Mouse (Mus musculus): Measurements from ENCODE around the gene Brsk1.
A peak's percentile ranks its signal among the peaks of the same experiment; 100 is the strongest.

Brsk1 gene

GRCm38 (mm10) chr7:4690387-4690786, at the start of gene Brsk1:
Gene Brsk1 (plus strand): TSS chr7:4690604.
- peak; percentile 46 for DNase-seq

GRCm38 (mm10) chr7:4641155-4641554, 49.2 kb upstream of the Brsk1 start:
- DNase-seq: no peak

- DNase-seq: no peak
Observed at GRCm38 (mm10) chr7:4641956-4642355, 48.4 kb upstream of the Brsk1 start.

- DNase-seq: no peak
Observed at GRCm38 (mm10) chr7:4643225-4643624, 47.2 kb upstream of the Brsk1 start.

- no peak for DNase-seq
Observed at GRCm38 (mm10) chr7:4646806-4647205, 43.6 kb upstream of the Brsk1 start.

- DNase-seq: peak; percentile 36
Observed at GRCm38 (mm10) chr7:4647291-4647690, 43.1 kb upstream of the Brsk1 start.

DNA sequence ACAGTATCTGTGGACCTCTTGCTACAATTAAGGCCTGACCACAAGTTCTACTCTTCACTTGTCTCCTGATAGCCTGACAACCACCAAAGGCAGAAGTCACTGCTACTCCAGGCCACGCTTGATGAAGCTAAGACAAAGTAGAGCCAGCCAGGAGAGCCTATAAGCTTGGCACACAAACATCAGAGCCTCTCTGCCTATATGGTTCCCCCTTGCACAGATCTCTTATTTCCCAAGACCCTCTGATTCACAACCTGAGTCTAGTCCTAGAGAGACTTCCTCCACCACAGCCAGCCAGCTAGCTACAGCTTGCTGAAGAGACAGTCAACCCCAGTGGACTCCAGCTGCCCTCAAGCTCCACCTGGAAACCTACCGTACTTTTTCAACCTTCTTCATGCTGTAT, 42.4 kb upstream of the Brsk1 start:
- DNase-seq: no peak

DNA sequence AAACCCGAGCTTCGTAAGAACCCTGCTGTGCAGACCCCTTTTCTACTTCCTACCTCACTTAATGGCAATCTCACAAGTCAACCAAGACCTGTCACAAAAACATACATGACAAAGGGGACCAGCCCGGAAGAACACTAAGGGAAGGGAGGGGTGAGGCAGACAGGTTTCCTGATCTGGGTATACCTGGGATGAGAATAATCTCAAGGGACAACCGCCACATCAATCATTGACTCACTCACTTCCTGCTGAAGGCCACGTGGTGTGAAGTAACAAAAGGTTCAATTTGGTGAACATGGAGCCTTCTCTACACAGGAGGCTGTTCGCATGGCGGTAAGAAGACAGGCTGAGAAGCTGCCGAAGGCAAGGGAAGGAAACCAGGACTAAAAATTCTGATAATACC, 38.8 kb upstream of the Brsk1 start:
- DNase-seq: no peak

DNA sequence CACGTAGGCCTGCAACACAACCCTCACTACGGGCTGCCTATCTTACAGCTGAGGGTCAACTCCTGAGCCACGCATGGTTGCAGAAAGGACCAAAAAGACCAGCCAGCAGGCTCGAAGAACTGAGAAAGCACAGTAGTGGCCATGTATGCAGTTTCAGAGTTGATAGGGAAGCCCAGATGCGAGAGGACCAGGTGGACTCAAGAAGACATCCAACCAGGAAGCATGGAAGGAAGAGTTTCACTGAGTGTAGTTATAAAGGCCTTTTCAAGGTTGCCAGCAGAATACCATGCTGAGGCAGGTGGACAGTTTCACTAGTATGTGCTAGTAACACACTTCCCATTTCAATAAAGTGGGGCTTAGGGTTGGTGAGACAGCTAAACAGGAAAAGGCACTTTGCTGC, 37.7 kb upstream of the Brsk1 start:
- no peak for DNase-seq

GRCm38 (mm10) chr7:4653351-4653750, 37.1 kb upstream of the Brsk1 start:
- no peak for DNase-seq

DNA sequence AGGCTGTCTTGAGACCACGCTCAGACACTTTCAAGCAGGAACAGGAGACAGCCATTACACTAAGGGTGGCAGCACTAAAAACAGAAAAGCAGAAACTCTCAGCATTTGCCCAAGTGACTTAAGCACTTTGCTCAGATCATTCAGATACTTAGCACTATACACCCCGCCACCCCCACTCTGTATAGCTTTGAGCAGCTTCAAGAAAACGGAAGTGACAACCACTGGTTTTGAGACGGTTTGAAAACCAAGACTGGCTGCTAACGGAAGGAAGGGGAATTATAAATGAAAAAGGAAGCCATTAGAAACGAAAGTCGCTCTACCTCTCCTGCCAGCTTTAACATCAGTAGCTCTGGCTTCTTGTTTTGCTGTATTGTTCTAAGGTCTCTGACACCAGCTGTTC, 36.6 kb upstream of the Brsk1 start:
- peak; percentile 45 for DNase-seq

DNA sequence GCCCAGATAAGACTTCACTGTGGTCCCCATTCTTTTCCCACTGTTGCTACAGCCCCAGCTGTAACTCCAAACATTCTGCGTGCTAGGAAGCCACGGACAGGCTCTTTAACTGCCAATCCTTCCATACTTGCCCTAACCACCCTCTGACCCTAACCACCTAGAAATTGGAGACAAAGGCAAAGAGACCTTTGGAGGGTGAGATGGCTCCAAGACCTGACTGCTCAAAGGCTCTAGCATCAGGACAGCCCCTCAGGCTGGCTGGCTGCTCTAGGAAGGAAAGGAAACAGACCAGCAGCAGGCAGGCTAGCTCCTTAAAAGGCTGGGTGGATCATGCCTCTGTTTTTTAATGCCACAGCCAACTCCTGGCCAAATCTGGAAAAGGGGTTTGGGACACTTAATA, 36.2 kb upstream of the Brsk1 start:
- DNase-seq: no peak

DNA sequence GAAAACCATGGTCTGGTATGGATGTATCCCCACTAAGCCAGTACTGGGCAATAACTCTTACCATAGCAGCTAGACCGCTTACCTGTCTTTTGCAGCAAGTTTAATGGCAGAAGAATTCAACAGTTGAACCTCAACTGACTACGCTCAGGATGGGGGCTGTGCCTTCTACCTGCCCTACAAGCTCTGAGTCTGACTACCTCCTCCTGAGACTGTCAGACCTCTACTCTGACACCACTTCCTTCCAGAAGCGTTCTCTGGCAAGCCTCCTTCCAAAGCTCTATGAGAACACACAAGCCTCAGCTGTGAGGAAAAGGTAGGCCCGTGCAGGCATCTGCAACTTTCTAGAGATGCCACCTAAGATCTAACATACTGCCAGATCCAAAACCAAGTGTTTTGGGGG, 35.0 kb upstream of the Brsk1 start:
- no peak for DNase-seq

DNA sequence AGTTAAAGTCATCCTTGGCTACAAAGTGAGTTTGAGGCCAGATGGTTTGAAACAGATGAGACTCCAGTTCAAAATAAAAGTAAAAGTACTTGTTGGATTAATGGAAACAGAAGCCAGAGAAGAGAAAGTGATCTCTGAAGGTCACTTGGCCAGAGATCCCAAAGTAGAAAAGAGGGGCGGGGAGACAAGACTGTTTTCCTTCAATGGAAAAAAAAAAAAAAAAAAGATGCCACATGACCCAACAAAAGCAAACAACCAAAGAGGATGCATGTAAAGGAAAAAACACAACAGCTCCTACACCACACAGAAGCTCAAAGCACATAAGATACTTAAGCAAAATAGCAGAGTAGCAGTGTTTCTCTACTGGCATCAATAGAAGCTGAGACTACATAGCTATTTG, 34.5 kb upstream of the Brsk1 start:
- no peak for DNase-seq

- DNase-seq: no peak
Observed at GRCm38 (mm10) chr7:4656818-4657217, 33.6 kb upstream of the Brsk1 start.

GRCm38 (mm10) chr7:4657521-4658127, 32.8 kb upstream of the Brsk1 start:
- DNase-seq: peak; percentile 29

DNA sequence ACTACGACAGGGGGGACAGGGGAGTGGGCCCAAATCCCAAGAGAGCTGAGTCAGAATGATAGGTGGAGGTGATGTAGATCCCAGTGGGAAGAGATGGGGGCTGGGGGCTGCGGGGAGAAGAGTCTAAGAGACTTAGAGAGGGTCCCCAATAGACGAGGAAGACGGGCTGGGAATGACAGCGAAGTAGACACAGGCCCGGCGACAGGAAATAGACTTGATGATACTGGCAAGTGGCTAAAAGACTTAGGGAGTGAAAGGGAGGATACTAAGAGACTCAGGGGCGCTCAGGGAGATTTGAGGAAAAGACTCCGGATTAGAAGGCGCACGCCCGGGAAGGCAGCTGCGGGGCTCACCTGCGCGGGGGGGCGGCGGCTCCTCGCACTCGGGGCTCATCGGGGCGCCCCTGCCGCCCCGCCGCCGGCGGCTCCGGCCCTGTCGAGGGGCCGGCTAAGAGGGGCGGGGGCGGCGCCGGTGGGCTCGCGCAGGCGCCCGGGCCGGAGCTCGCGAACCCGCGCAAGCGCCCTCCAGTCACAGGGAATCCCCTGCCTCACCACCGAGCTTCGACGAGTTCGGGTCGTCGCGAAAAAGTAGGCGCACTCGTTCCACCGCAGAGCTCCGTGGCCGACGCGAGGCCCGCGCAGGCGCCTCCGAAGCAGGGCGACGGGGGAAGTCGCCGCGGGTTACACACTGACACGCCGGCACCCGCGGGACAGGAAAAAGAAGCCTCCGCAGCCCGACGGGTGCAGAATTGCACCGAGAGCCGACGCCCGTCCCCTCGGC, 32.1 kb upstream of the Brsk1 start:
- DNase-seq: no peak

GRCm38 (mm10) chr7:4658912-4659551, 31.4 kb upstream of the Brsk1 start, which contains the start of gene Ppp6r1:
Gene Ppp6r1 (minus strand): TSS chr7:4659019.
- DNase-seq: peak; percentile 97

DNA sequence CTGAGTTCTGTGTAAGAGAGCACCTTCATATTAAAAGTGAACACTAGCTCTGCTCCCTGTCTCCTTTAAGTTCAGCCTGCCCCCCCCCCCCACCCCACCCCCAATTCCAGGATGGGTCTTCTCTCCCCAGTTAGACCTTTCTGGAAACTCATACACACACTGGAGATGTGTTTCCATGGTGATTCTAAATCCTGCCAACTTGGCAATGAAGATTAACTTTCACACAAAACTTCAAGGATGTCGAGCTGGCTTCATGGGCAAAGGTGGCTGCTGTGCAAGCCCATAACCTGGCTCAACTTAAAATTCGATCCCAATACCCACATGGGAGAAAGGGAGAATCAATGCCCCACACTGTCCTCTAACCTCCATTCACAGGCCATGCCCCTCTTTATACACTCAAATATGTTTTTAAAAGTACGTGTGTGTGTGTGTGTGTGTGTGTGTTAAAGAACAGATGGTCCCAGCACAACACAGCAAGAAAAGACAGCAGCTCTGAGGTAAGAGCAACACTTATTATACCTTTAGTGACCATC, 30.4 kb upstream of the Brsk1 start:
- DNase-seq: no peak

- DNase-seq: no peak
Observed at GRCm38 (mm10) chr7:4663179-4663578, 27.2 kb upstream of the Brsk1 start.

DNA sequence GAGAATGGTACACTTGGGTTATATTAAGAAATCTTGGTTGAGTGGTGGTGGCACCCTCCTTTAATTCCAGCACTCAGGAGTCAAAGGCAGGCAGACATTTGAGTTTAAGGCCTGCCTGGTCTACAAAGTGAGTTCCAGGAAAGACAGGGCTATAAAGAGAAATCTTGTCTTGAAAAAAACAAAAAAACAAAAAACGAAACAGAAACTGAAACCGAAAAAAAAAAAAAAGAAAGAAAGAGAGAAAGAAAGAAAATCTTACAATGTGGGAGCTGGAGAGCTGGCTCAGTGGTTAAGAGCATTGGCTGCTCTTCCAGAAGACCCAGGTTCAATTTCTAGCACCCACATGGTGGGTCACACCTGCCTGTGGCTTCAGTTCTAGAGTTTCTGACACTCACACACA, 26.7 kb upstream of the Brsk1 start:
- no peak for DNase-seq

- DNase-seq: no peak
Observed at GRCm38 (mm10) chr7:4666871-4667270, 23.5 kb upstream of the Brsk1 start.

DNA sequence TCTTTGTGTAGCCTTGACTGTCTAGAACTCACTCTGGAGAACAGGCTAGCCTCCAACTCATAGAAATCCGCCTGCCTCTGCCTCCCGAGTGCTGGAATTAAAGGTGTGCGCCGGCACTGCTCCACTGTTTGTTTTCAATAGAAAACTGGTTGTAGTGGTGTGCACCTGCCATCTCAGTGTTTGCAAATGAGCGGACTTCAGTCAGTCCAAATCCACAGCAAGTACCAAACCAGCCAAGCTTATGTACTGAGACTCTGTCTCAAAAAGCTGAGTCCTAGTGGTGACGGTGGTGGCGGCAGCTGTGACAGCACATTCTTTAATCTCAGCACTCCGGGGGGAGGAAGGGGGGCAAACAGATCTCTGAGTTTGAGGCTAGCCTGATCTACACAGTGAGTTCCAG, 21.9 kb upstream of the Brsk1 start:
- DNase-seq: no peak

DNA sequence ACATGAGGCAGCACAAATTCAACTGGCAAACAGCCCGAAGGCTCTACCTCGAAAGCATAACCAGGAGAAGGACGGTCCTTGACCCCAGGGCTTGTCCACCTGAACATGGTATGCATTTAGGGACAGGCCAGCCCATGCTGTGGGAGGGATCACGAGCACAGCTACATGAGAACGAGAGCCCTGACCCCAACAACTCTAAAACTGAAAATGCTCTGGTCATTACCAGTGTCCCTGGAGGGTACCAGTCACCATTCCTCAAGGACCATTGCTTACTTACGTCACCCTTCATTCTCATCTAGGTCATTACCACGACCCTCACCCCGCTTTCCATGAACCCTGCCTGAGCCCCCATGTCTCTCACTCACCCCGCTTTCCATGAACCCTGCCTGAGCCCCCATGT, 21.2 kb upstream of the Brsk1 start:
- DNase-seq: no peak

All from lung, postnatal 14 days (tissue).